Mouse (Mus musculus): Measurements from ENCODE around the gene P2ry6. TPM values are rescaled to one million over a fixed set of nuclear protein-coding genes. Genes with fewer than 3 reads are reported as not detected.

P2ry6 gene
- polyA plus RNA-seq, 1 experiment from 2014 or later = 3.0 TPM

Other genes starting within 250 kb of the P2ry6 start
- 2.3 and 2.4 TPM in 2 replicates for gene Relt, start 111.2 kb downstream of the P2ry6 start, polyA plus RNA-seq (2016; fragmentation: Nextera tagmentation; extraction: Ambion mirVana)
- gene Arhgef17, start 42.5 kb downstream of the P2ry6 start, polyA plus RNA-seq (2016; fragmentation: Nextera tagmentation; extraction: Ambion mirVana) = 7.1 and 7.9 TPM in 2 replicates
- 0.32 TPM in 1 of 2 replicates, not detected in the other for gene P2ry2, start 38.2 kb upstream of the P2ry6 start, polyA plus RNA-seq (2016; fragmentation: Nextera tagmentation; extraction: Ambion mirVana)
- 37.6 and 39.3 TPM in 2 replicates for gene Fchsd2, start 118.2 kb upstream of the P2ry6 start, polyA plus RNA-seq (2016; fragmentation: Nextera tagmentation; extraction: Ambion mirVana)

All from midbrain, embryonic 12.5 days (tissue).